Mouse (Mus musculus) midbrain, embryonic 12.5 days (tissue): ENCODE data around the gene Gm8206. TPM values are rescaled to one million over a fixed set of nuclear protein-coding genes. Genes with fewer than 3 reads are reported as not detected.
"Not testable (repeated sequence)": the region's sequence is repeated elsewhere in the genome, so short reads cannot be mapped to it uniquely, and the experiment has no call there.

Source experiments
- ATAC-seq: fragments of 200-750 bp; cut with Nextera tagmentation; 2 replicates; pipeline ENCODE4 v1.8.0; 2017; ENCODE audit warnings: low read depth, moderate TSS enrichment, moderate library complexity; ENCODE audit not compliant: low FRiP score
- H3K27ac ChIP-seq: fragments of 300-500 bp; sonication (generic); replicated peaks from 2 replicates; pipeline ENCODE4 v1.5.1; 2016; ENCODE audit warnings: mild to moderate bottlenecking
- H3K27me3 ChIP-seq: fragments of 300-500 bp; sonication (generic); 2 replicates; pipeline ENCODE4 v1.6.1; 2016; ENCODE audit warnings: mild to moderate bottlenecking
- H3K36me3 ChIP-seq: fragments of 300-500 bp; sonication (generic); 2 replicates; pipeline ENCODE4 v1.6.1; 2016
- H3K4me1 ChIP-seq: fragments of 300-500 bp; sonication (generic); 2 replicates; pipeline ENCODE4 v1.6.1; 2016
- H3K4me2 ChIP-seq: fragments of 300-500 bp; sonication (generic); replicated peaks from 2 replicates; pipeline ENCODE4 v1.6.1; 2016; ENCODE audit warnings: mild to moderate bottlenecking, moderate library complexity
- H3K4me3 ChIP-seq: fragments of 300-500 bp; sonication (generic); 2 replicates; pipeline ENCODE4 v1.5.1; 2016; ENCODE audit warnings: mild to moderate bottlenecking
- H3K9ac ChIP-seq: fragments of 300-500 bp; sonication (generic); replicated peaks from 2 replicates; pipeline ENCODE4 v1.6.1; 2016; ENCODE audit warnings: mild to moderate bottlenecking, moderate library complexity
- H3K9me3 ChIP-seq: fragments of 300-500 bp; sonication (generic); 2 replicates; pipeline ENCODE4 v1.6.1; 2016; ENCODE audit warnings: mild to moderate bottlenecking
- WGBS: fragments of 180-500 bp; shearing (Covaris S2); methylation state at CpG from one replicate; pipeline ENCODE4 v1.1.7; 2016; 5-methylcytosine and 5-hydroxymethylcytosine counted together
- polyA plus RNA-seq: library from polyadenylated mRNA; unstranded; fragments of >200 nt; fragmentation: Nextera tagmentation; extraction: Ambion mirVana; gene quantifications from 2 replicates; pipeline ENCODE4 v1.2.1, GENCODE M21; 2016

The Gm8206 gene
- 0.68 and 0.75 TPM in 2 replicates for polyA plus RNA-seq

DNA sequence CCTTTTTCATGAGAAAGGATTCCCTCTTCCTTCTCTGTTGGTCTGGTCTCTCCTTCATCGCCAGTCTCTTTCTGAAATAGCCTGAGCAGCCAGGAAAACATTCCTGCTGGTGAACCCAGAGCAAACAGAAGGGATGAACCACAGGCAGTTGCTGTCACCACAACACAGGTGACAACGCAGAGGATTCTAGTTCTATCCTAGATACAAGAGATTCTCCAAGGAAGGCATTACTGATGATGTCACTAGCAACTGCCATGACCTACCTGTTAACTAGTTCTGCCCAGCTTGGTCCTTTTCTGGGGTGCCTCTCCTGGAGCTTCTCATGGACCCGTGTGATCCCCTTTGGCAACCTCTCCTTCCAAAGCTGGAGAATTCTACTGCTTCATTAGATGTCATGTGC lies at the start of gene Gm8206:
TSS of gene Gm8206 (minus strand) at position 101 of the 400 bp plus-strand sequence.
- not testable (repeated sequence) for H3K4me1 ChIP-seq, H3K9me3 ChIP-seq, H3K27me3 ChIP-seq, H3K9ac ChIP-seq, H3K4me3 ChIP-seq, H3K36me3 ChIP-seq, H3K27ac ChIP-seq, ATAC-seq, H3K4me2 ChIP-seq
- WGBS, result 90% methylated on average over 2 of the region's 3 CpGs

DNA sequence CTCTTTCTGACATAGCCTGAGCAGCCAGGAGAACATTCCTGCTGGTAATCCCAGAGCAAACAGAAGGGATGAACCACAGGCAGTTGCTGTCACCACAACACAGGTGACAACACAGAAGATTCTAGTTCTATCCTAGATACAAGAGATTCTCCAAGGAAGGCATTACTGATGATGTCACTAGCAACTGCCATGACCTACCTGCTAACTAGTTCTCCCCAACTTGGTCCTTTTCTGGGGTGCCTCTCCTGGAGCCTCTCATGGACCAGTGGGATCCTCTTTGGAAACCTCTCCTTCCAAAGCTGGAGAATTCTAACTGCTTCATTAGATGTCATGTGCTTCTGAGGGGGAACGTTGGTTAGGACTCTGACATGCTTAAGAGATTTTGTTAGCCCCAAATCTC lies 32.0 kb upstream of the Gm8206 start, which contains the start of gene Gm3476:
TSS of gene Gm3476 (minus strand) at position 101 of the 400 bp plus-strand sequence.
- not testable (repeated sequence) for H3K9ac ChIP-seq, H3K4me2 ChIP-seq, H3K27me3 ChIP-seq, H3K4me1 ChIP-seq, ATAC-seq, H3K9me3 ChIP-seq, H3K27ac ChIP-seq, H3K36me3 ChIP-seq, H3K4me3 ChIP-seq
- WGBS, result no CpG with 5 or more reads among the region's 1 CpGs

DNA sequence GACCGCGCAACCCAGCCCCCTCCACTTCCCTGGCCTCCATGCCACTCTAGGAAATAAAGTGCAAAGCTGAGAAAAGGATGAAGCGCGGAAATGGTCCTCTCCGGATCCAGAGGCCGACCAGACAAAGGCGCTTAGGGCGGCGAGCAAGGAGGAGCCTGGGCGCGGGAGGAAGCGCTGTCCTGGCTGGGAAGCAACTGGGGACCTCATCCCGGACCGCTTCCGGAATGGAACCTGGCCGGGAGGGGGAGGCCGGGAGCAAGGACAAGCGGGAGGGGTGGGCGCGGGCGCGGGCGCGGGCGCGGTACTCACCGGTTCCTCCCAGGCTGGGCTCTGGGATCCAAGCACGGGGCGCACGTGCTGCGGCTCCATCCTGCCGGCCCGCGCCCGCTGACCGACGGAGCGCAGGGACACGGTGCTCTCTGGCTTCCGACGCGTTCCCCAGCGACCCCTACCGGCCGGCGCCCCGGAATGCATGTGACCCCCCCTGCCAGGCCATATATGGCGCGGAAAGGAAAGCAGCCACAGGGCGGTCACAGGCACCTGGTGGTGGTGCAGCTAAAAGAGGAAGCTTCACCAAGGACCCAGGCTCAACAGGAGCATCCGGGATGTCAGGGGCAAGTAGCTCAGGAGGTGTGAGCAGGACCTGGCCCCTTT lies 14.7 kb upstream of the Gm8206 start, which contains the start of gene Gm3468:
TSS of gene Gm3468 (minus strand) at position 394 of the 654 bp plus-strand sequence.
- H3K9ac ChIP-seq, H3K27me3 ChIP-seq, H3K36me3 ChIP-seq, H3K9me3 ChIP-seq, H3K4me1 ChIP-seq, H3K27ac ChIP-seq: not testable (repeated sequence)
- ATAC-seq, result peak; percentile 94
- Histone ChIP-seq H3K4me3 (peak within 1 kb of the TSS; percentile 40), H3K4me2 (peak within 1 kb of the TSS; percentile 49)
- under 1% methylated on average over 37 of the region's 51 CpGs for WGBS

DNA sequence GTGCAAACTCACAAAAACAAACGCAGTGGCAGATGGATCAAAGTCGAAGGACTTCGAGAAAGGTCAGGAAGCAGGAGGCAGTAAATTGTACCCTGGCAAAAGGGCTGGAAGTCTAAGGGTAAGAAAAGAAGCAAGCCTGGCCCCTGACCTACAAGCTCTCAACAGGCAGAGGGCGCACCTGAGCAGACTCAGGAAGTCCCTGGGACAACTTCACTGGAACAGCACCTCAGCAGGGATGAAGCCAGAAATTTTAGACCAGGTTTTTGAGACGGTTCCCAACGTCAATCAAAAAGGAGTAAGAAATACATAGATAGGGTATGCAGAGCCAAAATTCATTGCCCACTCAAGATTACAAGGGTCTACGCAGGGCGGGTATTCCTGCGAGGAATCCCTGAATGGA lies 13.8 kb upstream of the Gm8206 start:
- not testable (repeated sequence) for H3K27ac ChIP-seq, H3K4me1 ChIP-seq, ATAC-seq, H3K9ac ChIP-seq, H3K36me3 ChIP-seq, H3K27me3 ChIP-seq, H3K9me3 ChIP-seq
- Histone ChIP-seq H3K4me3 (peak overlapping the region; percentile 40), H3K4me2 (peak overlapping the region; percentile 49)
- WGBS, result 9% methylated on average over 8 of the region's 9 CpGs

DNA sequence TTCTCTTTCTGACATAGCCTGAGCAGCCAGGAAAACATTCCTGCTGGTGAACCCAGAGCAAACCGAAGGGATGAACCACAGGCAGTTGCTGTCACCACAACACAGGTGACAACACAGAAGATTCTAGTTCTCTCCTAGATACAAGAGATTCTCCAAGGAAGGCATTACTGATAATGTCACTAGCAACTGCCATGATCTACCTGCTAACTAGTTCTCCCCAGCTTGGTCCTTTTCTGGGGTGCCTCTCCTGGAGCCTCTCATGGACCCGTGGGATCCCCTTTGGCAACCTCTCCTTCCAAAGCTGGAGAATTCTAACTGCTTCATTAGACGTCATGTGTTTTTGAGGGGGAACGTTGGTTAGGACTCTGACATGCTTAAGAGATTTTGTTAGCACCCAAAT lies 35.6 kb downstream of the Gm8206 start, which contains the start of gene Gm6337:
TSS of gene Gm6337 (minus strand) at position 101 of the 400 bp plus-strand sequence.
- H3K4me2 ChIP-seq, H3K27ac ChIP-seq, ATAC-seq, H3K27me3 ChIP-seq, H3K9me3 ChIP-seq, H3K9ac ChIP-seq, H3K36me3 ChIP-seq, H3K4me3 ChIP-seq, H3K4me1 ChIP-seq: not testable (repeated sequence)
- 95% methylated on average over 4 of the region's 4 CpGs for whole genome bisulfite sequencing

DNA sequence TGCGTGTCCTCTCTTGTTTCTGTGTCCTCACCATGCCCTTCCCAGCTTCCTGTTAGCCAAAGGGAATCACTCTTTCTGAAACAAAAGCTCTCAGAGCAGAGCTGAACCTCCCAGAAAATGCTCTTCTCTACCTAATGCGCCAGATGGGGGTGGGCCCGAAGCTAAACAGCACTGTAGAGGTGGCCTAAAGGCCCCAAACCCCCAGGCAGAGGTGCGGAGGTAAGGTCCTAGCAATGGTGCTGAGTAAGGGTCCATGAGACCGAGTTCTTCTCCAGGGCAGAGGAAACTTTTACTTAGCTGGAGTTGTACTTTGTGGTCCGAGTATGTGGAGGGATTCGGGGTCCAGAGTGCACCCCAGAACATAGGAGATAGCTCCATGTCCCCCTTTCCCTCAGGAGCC lies 106.6 kb downstream of the Gm8206 start:
- not testable (repeated sequence) for H3K27me3 ChIP-seq, H3K9ac ChIP-seq, ATAC-seq, H3K36me3 ChIP-seq, H3K4me1 ChIP-seq, H3K27ac ChIP-seq, H3K9me3 ChIP-seq, H3K4me3 ChIP-seq, H3K4me2 ChIP-seq
- 82% methylated on average over 7 of the region's 7 CpGs for WGBS

DNA sequence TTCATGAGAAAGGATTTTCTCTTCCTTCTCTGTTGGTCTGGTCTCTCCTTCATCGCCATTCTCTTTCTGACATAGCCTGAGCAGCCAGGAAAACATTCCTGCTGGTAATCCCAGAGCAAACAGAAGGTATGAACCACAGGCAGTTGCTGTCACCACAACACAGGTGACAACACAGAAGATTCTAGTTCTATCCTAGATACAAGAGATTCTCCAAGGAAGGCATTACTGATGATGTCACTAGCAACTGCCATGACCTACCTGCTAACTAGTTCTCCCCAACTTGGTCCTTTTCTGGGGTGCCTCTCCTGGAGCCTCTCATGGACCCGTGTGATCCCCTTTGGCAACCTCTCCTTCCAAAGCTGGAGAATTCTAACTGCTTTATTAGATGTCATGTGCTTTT lies 114.7 kb downstream of the Gm8206 start, which contains the start of gene Gm3453:
TSS of gene Gm3453 (minus strand) at position 101 of the 400 bp plus-strand sequence.
- ATAC-seq, H3K4me2 ChIP-seq, H3K9me3 ChIP-seq, H3K27me3 ChIP-seq, H3K4me3 ChIP-seq, H3K27ac ChIP-seq, H3K36me3 ChIP-seq, H3K4me1 ChIP-seq, H3K9ac ChIP-seq: not testable (repeated sequence)
- WGBS, result 73% methylated on average over 2 of the region's 2 CpGs

Other genes starting within 250 kb of the Gm8206 start
- 0.09 and 0.26 TPM in 2 replicates for gene Gm8237, start 213.6 kb downstream of the Gm8206 start, polyA plus RNA-seq
- 0.69 and 1.0 TPM in 2 replicates for gene Gm3248, start 132.2 kb downstream of the Gm8206 start, polyA plus RNA-seq
- gene Gm3453, start 114.8 kb downstream of the Gm8206 start, polyA plus RNA-seq, result not detected in 2 replicates
- not detected in 2 replicates for gene Gm6337, start 35.7 kb downstream of the Gm8206 start, polyA plus RNA-seq
- gene Gm3468, start 14.7 kb upstream of the Gm8206 start, polyA plus RNA-seq, result 2.4 and 2.5 TPM in 2 replicates
- not detected in 2 replicates for gene Gm3476, start 31.9 kb upstream of the Gm8206 start, polyA plus RNA-seq
- gene Gm21560, start 125.3 kb upstream of the Gm8206 start, polyA plus RNA-seq, result not detected in 2 replicates
- 1.4 and 2.7 TPM in 2 replicates for gene Gm3411, start 193.3 kb upstream of the Gm8206 start, polyA plus RNA-seq
- not detected in 2 replicates for gene Gm21103, start 210.9 kb upstream of the Gm8206 start, polyA plus RNA-seq
- gene Gm3618, start 249.7 kb upstream of the Gm8206 start, polyA plus RNA-seq, result not detected in 2 replicates